Mouse (Mus musculus) erythroblast, embryonic 14.5 days (primary cell): ENCODE data around the gene Rpl38. TPM values are rescaled to one million over a fixed set of nuclear protein-coding genes. Genes with fewer than 3 reads are reported as not detected.

Experiments used
- H3K27me3 ChIP-seq: 2 replicates; pipeline ENCODE4 v1.6.1; 2012; ENCODE audit warnings: inconsistent platforms; ENCODE audit not compliant: control insufficient read depth
- H3K36me3 ChIP-seq: 2 replicates; pipeline ENCODE4 v1.6.1; 2012; ENCODE audit warnings: mild to moderate bottlenecking, inconsistent platforms; ENCODE audit not compliant: control insufficient read depth
- H3K4me1 ChIP-seq: 2 replicates; pipeline ENCODE4 v1.6.1; 2012; ENCODE audit warnings: inconsistent platforms; ENCODE audit not compliant: control insufficient read depth
- H3K4me3 ChIP-seq: replicated peaks from 2 replicates; pipeline ENCODE3; 2012; ENCODE audit warnings: moderate library complexity, mild to moderate bottlenecking, inconsistent platforms
- H3K9me3 ChIP-seq: 2 replicates; pipeline ENCODE4 v1.6.1; 2012; ENCODE audit warnings: low read length, inconsistent platforms, mixed read lengths; ENCODE audit not compliant: control insufficient read depth
- GATA1 ChIP-seq: IDR thresholded peaks from 2 replicates; pipeline ENCODE4 v1.6.1; 2012; ENCODE audit warnings: low read length, inconsistent platforms, mixed read lengths
- TAL1 ChIP-seq: IDR thresholded peaks from 3 replicates; pipeline ENCODE4 v1.6.1; 2012; ENCODE audit warnings: low read length, inconsistent platforms, mixed read lengths
- polyA plus RNA-seq: library from polyadenylated mRNA; stranded (reverse); fragments of >175 nt; gene quantifications from 2 replicates; pipeline ENCODE4 v1.2.3, GENCODE M21; 2012

Rpl38 gene
- polyA plus RNA-seq, 1 experiment: 33.9 TPM

- Histone ChIP-seq H3K27me3 (no peaks in the 10 kb centered on the region), H3K4me1 (peaks cover 6% of the 10 kb centered on the region), H3K4me3 (no peak overlapping the region), H3K9me3 (no peaks in the 10 kb centered on the region), H3K36me3 (no peaks in the 10 kb centered on the region)
- no peak for TF ChIP-seq TAL1
- no peak for TF ChIP-seq GATA1
Measured at GRCm38 (mm10) chr11:114683722-114684621, 15.6 kb downstream of the Rpl38 start.

- Histone ChIP-seq H3K36me3 (no peaks in the 10 kb centered on the region), H3K4me3 (no peak overlapping the region), H3K27me3 (no peaks in the 10 kb centered on the region), H3K9me3 (no peaks in the 10 kb centered on the region), H3K4me1 (peaks cover 6% of the 10 kb centered on the region)
- TF ChIP-seq GATA1 (no peak), TAL1 (no peak)
Measured at GRCm38 (mm10) chr11:114684627-114685373, 16.5 kb downstream of the Rpl38 start.

GRCm38 (mm10) chr11:114685526-114686040 is 17.3 kb downstream of the Rpl38 start:
- no peak for TF ChIP-seq TAL1
- no peaks in the 10 kb centered on the region for H3K36me3 ChIP-seq
- peaks cover 6% of the 10 kb centered on the region for H3K4me1 ChIP-seq
- H3K27me3 ChIP-seq: no peaks in the 10 kb centered on the region
- no peaks in the 10 kb centered on the region for H3K9me3 ChIP-seq
- H3K4me3 ChIP-seq: no peak overlapping the region

GRCm38 (mm10) chr11:114686221-114686959 is 18.1 kb downstream of the Rpl38 start:
- H3K27me3 ChIP-seq: no peaks in the 10 kb centered on the region
- H3K9me3 ChIP-seq: no peaks in the 10 kb centered on the region
- peaks cover 6% of the 10 kb centered on the region for H3K4me1 ChIP-seq
- H3K36me3 ChIP-seq: no peaks in the 10 kb centered on the region
- no peak overlapping the region for H3K4me3 ChIP-seq
- no peak for TF ChIP-seq GATA1
- no peak for TF ChIP-seq TAL1

- Histone ChIP-seq H3K9me3 (no peaks in the 10 kb centered on the region), H3K4me1 (peaks cover 7% of the 10 kb centered on the region), H3K36me3 (no peaks in the 10 kb centered on the region), H3K27me3 (no peaks in the 10 kb centered on the region), H3K4me3 (no peak overlapping the region)
- TF ChIP-seq GATA1 (no peak), TAL1 (no peak)
Measured at GRCm38 (mm10) chr11:114687574-114688188, 19.4 kb downstream of the Rpl38 start.

- no peak for TF ChIP-seq GATA1
- TF ChIP-seq TAL1: no peak
- Histone ChIP-seq H3K9me3 (no peaks in the 10 kb centered on the region), H3K4me1 (peaks cover 5% of the 10 kb centered on the region), H3K36me3 (no peaks in the 10 kb centered on the region), H3K27me3 (no peaks in the 10 kb centered on the region), H3K4me3 (no peak overlapping the region)
Measured at GRCm38 (mm10) chr11:114688729-114689128, 20.4 kb downstream of the Rpl38 start.

GRCm38 (mm10) chr11:114690192-114690591 is 21.9 kb downstream of the Rpl38 start:
- TF ChIP-seq GATA1 (no peak), TAL1 (no peak)
- Histone ChIP-seq H3K9me3 (no peaks in the 10 kb centered on the region), H3K27me3 (no peaks in the 10 kb centered on the region), H3K36me3 (no peaks in the 10 kb centered on the region), H3K4me3 (no peak overlapping the region), H3K4me1 (peaks cover 2% of the 10 kb centered on the region)

GRCm38 (mm10) chr11:114691454-114692182 is 23.3 kb downstream of the Rpl38 start:
- no peak overlapping the region for H3K4me3 ChIP-seq
- H3K36me3 ChIP-seq: peaks cover 1% of the 10 kb centered on the region; the same call in 1 of the 2 replicates
- no peaks in the 10 kb centered on the region for H3K27me3 ChIP-seq
- no peaks in the 10 kb centered on the region for H3K9me3 ChIP-seq
- peaks cover 2% of the 10 kb centered on the region for H3K4me1 ChIP-seq
- TF ChIP-seq GATA1 (no peak), TAL1 (no peak)
